Mouse (Mus musculus) left cerebral cortex, postnatal 25 days (tissue): ENCODE measurements around the gene Rnf40. TPM values are rescaled to one million over a fixed set of nuclear protein-coding genes. Genes with fewer than 3 reads are reported as not detected.

Experiments used
- DNase-seq, 2 experiments: peaks; one replicate each; pipeline ENCODE4 v3.0.0; 2022; ENCODE audit warnings: low spot score in 2 of 2, mixed read lengths in 1 of 2
- intact Hi-C: fragments of 180-260 bp; cut with DNase I; formaldehyde crosslinking; loops from one replicate; pipeline ENCODE4 v1.15.1; 2025
- total RNA-seq, 2 experiments: library from RNA; stranded (reverse); gene quantifications; 2 replicates each; pipeline ENCODE4 v1.2.3; 2021

The Rnf40 gene
- total RNA-seq, result 10 to 100 TPM; 69.4 to 71.4 TPM

DNA sequence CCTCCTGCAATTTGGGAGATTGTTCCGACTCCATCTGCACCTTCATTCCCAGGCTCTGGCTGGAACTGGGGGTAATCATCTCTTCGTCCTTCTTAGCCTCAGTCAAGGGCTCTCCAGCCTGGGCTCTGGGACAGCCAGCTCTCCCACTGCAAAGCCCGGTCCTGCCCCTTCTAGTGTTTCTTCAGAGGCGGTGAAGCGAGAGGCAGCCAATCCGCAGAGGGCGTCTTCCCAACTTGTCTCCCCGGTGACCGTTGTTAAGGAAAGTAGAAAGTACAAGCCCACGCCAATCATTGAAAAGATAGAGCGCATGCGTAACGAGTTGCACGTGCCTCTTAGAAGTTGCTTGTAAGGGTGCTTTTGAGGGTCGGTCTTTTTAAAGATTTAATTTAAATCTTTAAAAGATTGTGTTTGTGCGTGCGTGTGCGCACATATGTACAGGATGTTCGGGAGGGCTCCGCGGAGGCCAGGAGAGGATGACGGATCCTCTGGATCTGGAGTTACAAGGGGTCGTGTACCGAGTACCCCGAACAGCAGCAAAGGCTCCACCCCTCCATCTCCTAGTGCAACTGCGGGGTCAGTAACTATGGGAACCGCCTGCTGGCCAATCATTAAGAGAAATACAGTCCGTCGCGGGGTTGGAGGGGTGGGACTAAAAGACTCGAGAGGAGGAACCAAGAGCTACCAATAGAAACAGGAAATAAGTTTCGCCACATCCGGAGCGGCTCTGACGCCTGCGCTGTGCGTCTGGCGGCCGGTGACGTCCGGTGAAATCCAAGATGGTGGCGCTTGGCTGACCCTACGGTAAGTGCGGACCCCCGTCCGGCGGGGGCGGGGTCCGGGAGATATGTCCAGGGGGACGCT lies at the start of gene Rnf40, which contains the start of gene Ccdc189:
Gene Rnf40, plus strand, starts transcription at position 757 of the 861 bp plus-strand sequence.
Gene Ccdc189, minus strand, starts transcription at position 585 of the 861 bp plus-strand sequence.
- DNase-seq, result peak; percentile 94 to 99
- intact Hi-C loops, result no loop called here

DNA sequence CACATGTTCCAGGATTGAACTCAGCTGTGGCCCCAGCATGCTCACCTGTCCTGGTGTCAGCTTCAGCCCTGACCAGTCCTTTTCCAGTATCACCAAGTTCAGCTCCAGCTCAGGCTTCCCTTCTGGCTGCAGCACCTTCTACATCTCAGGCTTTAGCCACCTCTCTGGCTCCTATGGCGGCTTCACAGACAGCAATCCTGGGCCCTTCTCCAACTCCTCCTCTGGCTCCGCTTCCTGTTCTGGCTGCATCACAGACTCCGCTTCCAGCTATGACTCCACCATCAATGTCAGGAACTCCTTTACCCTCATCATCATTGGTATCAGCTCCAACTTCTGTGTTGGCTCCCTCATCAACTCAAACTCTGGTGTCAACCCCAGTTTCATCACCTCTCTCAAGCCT lies 46.9 kb upstream of the Rnf40 start:
- intact Hi-C loops, result no loop called here
- peak in 1 of 2 experiments; percentile 27 for DNase-seq

DNA sequence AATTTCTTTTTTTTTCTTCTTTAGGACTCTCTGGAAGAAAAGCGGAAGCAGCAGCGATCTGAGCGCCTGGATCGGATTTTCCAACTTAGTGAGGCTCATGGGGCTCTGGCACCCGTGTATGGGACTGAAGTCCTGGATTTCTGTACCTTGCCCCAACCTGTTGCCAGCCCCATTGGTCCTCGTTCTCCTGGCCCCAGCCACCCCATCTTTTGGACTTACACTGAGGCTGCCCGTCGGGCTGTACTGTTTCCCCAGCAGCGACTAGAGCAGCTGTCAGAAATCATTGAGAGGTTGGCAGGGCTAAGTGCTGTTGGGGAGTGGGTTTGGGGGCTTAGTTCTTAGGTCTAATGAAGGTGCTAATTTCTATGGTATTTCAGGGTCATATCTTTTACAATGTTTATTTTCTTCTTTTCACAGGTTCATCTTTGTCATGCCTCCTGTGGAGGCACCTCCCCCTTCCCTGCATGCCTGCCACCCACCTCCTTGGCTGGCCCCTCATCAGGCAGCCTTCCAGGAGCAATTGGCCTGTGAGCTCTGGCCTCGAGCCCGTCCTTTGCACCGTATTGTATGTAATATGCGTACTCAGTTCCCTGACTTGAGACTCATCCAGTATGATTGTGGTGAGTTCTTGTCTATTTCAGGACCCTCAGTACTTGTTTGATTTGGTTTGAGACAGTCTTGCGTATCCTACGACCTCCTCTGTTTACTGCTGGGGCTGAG lies 39.3 kb upstream of the Rnf40 start:
- DNase-seq, result peak in 1 of 2 experiments; percentile 13
- intact Hi-C loops, result no loop called here

DNA sequence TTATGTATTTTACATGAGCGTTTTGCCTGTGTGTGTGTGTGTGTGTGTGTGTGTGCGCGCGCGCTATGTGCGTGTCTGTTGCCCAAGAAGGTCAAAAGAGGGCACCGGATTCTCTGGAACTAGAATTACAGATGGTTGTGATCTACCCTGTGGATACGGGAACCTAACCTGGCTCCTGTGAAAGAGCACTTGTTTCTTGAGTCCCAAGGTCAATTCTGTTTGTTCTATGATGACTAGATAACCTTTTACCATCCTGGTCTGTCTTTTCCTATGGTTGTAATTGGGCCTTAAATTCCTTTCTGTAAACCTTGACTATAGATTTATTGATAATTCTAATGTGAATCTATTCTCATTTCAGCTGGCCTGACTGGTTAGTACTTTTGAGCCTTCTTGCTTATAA lies 37.0 kb upstream of the Rnf40 start:
- intact Hi-C loops, result no loop called here
- no peak for DNase-seq

DNA sequence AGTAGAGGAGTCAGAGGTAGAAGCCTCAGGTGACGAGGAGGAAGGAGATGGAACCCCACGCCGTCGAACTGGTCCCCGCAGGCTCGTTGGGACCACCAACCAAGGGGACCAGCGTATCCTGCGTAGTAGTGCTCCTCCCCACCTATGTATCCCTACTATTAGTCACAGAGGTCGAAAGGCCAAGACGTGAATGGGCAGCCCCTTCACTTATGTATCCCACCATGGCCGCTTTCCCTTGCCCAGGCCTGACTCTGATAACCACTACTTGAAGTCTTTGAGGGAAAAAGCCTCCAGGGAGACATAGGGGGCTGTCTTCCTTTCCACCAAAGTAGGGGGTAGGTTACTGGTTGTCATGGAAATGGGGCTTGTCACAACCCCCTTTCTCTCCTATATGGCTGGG lies 28.0 kb upstream of the Rnf40 start:
- no peak for DNase-seq
- intact Hi-C loops, result no loop called here

DNA sequence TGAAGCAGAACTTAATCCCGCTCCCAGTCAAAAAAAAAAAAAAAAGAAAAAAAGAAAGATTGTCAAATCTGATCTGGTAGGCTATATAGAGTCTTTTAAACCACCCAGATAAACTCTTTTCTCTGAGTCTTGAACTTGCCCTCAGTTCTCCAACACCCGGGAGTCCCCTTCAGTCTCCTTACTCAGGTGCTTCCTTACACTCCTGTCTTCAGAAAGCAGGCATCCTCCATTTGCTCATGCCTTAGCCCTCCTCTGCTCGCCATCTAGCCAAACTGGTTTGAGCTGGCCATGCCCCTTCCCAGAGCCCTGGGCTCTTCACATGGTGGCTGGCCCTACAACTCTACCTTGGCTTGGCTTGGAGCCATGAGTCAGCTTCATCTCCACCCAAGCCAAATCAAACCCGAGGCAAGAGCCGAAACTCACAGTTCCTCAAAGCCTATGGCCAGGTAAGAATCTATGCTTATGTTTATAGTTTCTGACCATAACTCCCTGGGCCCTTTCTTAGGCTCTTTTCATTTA lies 27.2 kb upstream of the Rnf40 start, which contains the start of gene Tmem265:
Gene Tmem265, plus strand, starts transcription at position 51 of the 519 bp plus-strand sequence.
- intact Hi-C loops, result no loop called here
- no peak for DNase-seq

DNA sequence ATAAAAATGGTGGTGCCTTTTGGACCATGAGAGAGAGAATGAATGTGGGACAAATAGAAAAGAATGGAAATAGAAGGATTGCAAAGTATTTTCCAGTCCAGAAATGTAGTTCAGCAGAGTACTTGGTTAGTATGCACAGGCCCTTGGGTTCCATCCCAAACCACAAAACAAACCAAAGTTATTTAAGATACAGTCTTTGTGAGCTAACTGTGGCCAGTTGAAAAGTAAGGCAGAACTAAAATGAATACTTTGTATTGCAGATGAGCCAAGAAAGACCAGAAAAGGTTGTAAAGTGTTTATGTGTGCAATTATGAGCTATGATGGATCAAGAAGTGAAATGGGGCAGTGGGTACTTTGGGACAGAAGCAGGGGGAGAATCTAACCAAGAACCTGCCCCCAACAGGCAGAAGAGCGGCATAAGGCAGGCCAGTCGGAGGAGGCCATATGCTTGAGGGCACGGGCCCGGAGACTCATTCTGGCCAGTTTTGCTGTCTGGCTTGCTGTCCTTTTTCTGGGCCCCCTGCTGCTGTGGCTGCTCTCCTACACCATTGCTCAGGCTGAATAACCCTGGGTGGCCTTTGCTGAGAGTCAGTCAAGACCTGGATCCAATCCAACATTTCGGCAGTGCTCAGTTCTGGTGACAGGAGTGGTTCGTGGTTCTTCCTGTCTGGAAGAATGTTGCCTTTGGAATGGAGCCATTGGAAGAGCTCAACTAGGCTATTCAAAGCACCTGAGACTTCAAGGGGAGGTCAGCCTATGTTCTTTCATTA lies 24.0 kb upstream of the Rnf40 start:
- no peak for DNase-seq
- intact Hi-C loops, result no loop called here

DNA sequence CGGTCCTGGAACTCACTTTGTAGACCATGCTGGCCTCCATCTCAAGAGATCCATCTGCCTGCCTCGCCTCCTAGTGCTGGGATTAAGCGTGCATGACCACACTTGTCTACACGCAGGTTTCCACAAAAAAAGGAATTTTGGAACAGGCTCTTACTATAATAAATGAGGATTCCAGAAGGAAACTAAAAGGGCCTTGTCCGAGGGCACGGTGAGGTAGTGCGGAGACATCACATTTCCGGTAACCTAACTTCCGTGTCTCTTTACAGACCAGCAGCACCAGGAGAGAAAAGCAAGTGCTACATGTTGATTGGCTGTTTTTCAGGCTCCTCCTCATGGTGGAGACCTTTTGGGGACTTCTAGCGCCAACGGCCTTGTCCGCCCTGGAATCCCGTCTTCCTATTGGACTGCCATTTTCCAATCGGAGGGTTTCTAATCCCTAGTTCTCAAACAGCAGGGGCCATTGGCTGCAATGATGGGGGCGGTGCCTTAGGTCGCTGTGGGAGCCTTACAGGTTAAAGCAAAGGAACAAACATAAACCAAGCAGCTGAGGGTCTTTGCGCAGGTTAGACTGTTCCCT lies 15.6 kb upstream of the Rnf40 start, which contains the start of gene Phkg2:
Gene Phkg2, plus strand, starts transcription at position 446 of the 577 bp plus-strand sequence.
- peak; percentile 90 to 99 for DNase-seq
- intact Hi-C loops, result loop anchor here (2.0 kb wide), 1 partner anchor 14 kb away; no protein-coding TSS in a partner anchor

DNA sequence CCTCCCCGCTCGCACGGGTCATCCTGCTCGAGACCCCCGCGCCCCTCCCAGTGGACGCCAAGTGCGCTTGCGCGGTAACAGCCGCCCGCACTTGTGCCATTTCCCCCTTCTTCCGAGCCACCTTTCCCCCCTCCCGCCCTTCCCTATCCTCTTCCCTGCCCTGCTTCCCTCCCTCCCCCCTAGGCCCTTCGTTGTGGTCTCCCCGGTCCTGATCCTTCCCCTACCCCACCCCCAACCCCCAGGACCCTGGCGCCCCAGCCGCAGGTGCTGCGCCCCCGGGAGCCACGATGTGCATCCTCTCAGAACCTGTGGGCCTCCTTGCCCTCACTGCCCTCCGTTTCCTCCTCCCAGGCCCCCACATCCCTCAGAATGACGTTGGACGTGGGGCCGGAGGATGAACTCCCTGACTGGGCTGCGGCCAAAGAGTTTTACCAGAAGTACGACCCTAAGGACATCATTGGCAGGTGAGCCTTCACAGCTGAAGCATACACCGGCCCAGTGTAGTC lies 15.0 kb upstream of the Rnf40 start:
- intact Hi-C loops, result loop anchor here (2.0 kb wide), 1 partner anchor 13 kb away; no protein-coding TSS in a partner anchor
- no peak for DNase-seq

DNA sequence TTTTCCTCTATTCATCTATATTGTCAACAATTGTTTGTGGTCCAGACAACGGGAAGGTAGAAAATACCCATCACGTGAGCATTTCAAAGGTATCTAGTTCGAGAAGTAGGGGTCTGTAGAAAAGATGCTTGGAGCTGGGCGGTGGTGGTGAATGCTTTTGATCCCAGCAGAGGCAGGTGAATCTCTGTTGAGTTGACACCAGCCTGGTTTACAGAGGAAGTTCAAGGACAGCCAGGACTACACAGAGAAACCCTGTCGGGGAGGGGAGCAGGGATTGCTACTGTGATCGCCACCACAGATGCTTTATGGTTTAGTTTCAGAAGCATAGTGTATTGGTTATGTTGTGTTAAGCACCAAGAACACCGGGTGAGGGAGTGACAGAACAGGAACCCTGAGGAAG lies 14.5 kb upstream of the Rnf40 start:
- intact Hi-C loops, result no loop called here
- DNase-seq, result no peak

DNA sequence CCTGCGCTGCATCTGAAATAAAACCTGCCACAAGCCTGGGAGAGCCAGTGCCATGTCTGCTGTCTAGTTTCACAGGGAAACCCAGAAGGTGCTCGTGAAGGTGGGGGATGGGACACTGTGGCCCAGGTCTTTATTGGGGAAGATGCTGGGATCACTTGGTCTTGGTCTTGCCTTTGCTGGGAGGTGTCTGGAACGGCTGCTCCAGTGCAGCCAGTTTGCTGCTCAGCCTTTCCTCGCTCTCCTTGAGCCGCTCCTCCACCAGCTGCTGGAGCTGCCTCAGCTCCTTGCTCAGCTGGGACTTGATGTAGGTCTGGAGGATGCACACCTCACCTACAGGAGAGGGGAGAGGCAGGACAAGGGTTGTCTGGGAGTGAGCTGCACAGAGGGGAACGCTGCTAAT lies 5.3 kb upstream of the Rnf40 start:
- no peak for DNase-seq
- intact Hi-C loops, result no loop called here

DNA sequence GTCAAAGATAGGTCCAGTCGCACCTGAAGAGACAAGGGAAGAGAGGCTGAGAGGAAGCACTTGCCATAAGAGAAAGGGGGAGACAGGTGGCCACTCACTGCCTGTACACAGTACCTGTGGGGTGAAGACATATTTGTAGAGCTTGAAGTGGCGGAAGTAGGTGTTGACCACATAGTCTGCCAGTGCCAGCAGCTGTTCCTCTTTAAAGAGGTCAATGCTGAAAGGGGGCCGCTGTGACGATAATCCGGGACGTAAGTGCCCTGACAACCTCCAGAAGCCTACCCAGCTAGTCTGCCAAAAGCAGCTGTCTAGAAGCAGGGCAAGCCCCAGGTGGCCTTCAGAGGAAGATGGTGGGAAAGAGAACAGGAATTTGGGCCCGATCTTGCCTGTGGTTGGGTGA lies 3.5 kb upstream of the Rnf40 start:
- intact Hi-C loops, result no loop called here
- DNase-seq, result no peak

DNA sequence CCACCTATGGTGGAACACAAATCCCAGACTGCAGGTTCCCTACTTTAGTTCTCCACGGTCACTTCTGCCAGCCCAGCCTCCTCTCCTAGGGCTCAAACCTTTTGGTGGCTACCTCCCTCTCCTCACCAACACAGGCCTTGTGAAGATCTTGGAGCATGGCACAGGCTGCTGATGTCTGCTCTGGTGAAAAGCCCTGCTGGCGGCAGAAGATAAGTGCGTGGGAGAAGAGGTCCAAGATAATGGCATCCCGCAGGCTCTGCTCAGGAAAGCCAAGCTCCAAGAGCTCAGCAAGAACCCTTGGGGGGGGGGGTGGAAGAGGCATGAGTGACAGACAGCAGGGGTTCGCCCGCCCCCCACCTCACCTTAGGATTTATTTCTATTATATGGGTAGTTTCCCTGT lies 2.4 kb upstream of the Rnf40 start:
- intact Hi-C loops, result loop anchor here (2.0 kb wide), 1 partner anchor 13 kb away; the partner anchor contains the start of gene Phkg2
- DNase-seq, result no peak

DNA sequence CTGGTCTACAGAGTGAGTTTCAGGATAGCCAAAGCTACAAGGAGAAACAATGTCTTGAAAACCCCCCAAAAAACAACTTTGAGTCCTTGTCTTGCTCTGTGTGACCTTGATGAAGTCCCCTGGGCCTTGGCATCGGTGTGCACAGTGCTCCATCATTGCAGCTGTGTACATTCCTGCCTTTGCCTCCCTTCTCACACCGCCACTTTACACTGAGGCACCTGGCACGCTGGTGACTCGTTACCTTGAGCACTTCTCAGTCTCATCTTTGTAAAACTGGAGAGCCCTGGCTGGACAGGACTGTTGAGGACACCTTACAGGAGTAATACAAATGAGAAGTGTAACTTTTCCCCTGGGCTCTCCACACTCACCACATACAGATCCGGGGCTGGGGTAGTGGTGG lies 1.4 kb upstream of the Rnf40 start:
- intact Hi-C loops, result loop anchor here (2.0 kb wide), 1 partner anchor 14 kb away; the partner anchor contains the start of gene Phkg2
- DNase-seq, result no peak

DNA sequence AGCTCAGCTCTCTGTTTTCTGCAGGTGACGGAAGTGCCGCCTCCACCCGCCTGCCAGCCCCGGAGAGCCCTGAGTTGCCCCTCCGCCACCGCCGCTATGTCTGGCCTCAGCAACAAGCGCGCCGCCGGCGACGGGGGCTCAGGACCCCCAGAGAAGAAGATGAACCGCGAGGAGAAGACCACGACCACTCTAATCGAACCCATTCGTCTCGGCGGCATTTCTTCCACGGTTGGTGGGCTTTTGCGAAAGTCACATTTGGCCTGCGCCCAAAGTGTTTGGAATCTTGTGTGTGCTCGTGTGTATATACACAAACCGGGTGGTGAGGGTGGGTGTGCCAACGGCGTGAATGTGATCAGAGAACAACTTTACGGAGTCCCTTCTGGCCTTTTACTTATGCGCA lies 334 bp downstream of the Rnf40 start:
- intact Hi-C loops, result no loop called here
- DNase-seq, result no peak

DNA sequence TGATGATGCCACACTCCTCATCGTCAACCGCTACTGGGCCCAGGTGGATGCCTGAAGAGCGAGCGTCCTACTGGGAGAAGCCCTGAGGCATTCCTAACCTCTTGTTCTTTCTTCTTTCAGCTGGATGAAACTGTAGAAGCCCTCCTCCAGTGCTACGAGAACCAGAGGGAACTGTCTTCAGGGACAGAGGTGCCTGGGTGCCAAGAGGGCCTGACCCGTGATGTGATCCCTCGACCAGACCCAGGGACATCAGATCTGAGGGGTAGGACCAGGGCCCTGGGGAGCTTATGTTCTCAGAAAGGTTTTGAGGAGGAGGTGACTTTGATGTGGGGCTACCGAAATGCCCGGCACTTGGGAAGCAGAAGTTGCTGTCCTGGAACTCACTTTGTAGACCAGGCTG lies 1.1 kb downstream of the Rnf40 start:
- DNase-seq, result no peak
- intact Hi-C loops, result no loop called here

DNA sequence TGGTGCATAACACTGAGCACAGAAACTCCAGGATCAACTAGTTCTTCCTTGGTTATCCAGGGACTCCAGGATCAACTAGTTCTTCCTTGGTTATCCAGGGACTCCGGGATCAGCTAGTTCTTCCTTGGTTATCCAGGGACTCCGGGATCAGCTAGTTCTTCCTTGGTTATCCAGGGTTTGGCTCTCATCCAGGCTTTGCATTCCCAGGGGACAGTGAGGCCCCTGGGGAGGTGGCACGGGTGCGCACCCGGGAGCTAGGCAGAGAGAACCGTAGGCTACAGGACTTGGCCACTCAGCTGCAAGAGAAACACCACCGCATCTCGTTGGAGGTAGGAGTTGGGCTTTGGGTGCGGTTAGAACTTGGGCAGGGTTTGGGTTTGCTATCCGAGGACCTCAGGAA lies 2.5 kb downstream of the Rnf40 start:
- intact Hi-C loops, result no loop called here
- no peak for DNase-seq

DNA sequence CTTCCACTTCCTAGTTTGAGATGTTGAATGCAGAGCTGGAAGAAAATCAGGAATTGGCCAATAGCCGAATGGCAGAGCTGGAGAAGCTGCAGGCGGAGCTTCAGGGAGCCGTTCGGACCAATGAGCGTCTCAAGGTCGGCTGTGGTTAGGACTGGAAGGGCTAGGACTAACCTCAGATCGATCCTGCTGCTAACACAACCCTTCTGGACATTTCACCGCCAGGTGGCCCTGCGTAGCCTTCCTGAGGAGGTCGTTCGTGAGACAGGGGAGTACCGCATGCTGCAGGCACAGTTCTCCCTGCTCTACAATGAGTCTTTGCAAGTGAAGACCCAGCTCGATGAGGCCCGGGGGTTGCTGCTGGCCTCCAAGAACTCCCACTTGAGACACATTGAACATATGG lies 4.0 kb downstream of the Rnf40 start:
- intact Hi-C loops, result no loop called here
- no peak for DNase-seq

DNA sequence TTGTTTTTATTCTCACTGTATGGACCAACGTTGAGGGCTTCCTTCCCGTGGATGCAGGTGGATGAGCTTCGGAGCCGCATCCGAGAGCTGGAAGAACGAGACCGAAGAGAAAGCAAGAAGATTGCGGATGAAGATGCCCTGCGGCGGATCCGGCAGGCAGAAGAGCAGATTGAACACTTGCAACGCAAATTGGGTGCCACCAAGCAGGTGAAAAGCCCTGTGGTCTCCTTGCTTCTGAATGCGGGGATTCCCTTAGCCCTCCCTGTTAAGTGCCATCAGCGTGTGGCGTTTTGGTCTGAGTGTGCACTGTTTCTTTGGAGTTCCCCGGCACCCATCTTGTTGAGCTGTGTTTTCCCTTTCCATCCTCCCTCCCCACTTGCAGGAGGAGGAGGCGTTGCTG lies 8.2 kb downstream of the Rnf40 start:
- DNase-seq, result no peak
- intact Hi-C loops, result no loop called here
